Mouse (Mus musculus) limb, embryonic 12.5 days (tissue): ENCODE measurements around the gene Slc41a2. TPM values are rescaled to one million over a fixed set of nuclear protein-coding genes. Genes with fewer than 3 reads are reported as not detected.
"Not testable (repeated sequence)": the region's sequence is repeated elsewhere in the genome, so short reads cannot be mapped to it uniquely, and the experiment has no call there.

Source experiments
- ATAC-seq: fragments of 200-750 bp; cut with Nextera tagmentation; 2 replicates; pipeline ENCODE4 v1.8.0; 2017; ENCODE audit warnings: low read depth, moderate TSS enrichment; ENCODE audit not compliant: insufficient number of reproducible peaks, insufficient read depth, low FRiP score, low TSS enrichment
- H3K27ac ChIP-seq: fragments of 300-500 bp; sonication (generic); 2 replicates; pipeline ENCODE4 v1.5.1; 2016; ENCODE audit warnings: mild to moderate bottlenecking, moderate library complexity
- H3K27me3 ChIP-seq: fragments of 300-500 bp; sonication (generic); 2 replicates; pipeline ENCODE4 v1.6.1; 2016; ENCODE audit warnings: mild to moderate bottlenecking, moderate library complexity
- H3K36me3 ChIP-seq: fragments of 300-500 bp; sonication (generic); 2 replicates; pipeline ENCODE4 v1.6.1; 2016; ENCODE audit warnings: mild to moderate bottlenecking, moderate library complexity
- H3K4me1 ChIP-seq: fragments of 300-500 bp; sonication (generic); replicated peaks from 2 replicates; pipeline ENCODE4 v1.6.1; 2016
- H3K4me2 ChIP-seq: fragments of 300-500 bp; sonication (generic); 2 replicates; pipeline ENCODE4 v1.6.1; 2016; ENCODE audit warnings: mild to moderate bottlenecking, moderate library complexity
- H3K4me3 ChIP-seq: fragments of 300-500 bp; sonication (generic); replicated peaks from 2 replicates; pipeline ENCODE4 v1.5.1; 2016; ENCODE audit warnings: mild to moderate bottlenecking
- H3K9ac ChIP-seq: fragments of 300-500 bp; sonication (generic); replicated peaks from 2 replicates; pipeline ENCODE4 v1.6.1; 2016; ENCODE audit warnings: mild to moderate bottlenecking, moderate library complexity
- H3K9me3 ChIP-seq: fragments of 300-500 bp; sonication (generic); 2 replicates; pipeline ENCODE4 v1.6.1; 2016; ENCODE audit warnings: mild to moderate bottlenecking, moderate library complexity
- WGBS: fragments of 180-500 bp; shearing (Covaris S2); methylation state at CpG from one replicate; pipeline ENCODE4 v1.1.7; 2016; 5-methylcytosine and 5-hydroxymethylcytosine counted together
- polyA plus RNA-seq: library from polyadenylated mRNA; unstranded; fragments of >200 nt; fragmentation: Nextera tagmentation; extraction: Ambion mirVana; gene quantifications from 2 replicates; pipeline ENCODE4 v1.2.1, GENCODE M21; 2016

Slc41a2 gene
- polyA plus RNA-seq, 1 experiment from 2014 or later = 0.44 TPM

GRCm38 (mm10) chr10:83374045-83374656 lies 36.5 kb upstream of the Slc41a2 start:
- Histone ChIP-seq H3K36me3 (peaks cover 51% of the 10 kb centered on the region), H3K27ac (no peak overlapping the region), H3K9ac (no peak overlapping the region), H3K27me3 (no peaks in the 10 kb centered on the region), H3K4me2 (no peak overlapping the region), H3K9me3 (no peaks in the 10 kb centered on the region), H3K4me3 (no peak overlapping the region), H3K4me1 (no peaks in the 10 kb centered on the region)
- ATAC-seq = no peak
- 90% methylated on average over 3 of the region's 3 CpGs for WGBS

- no peak overlapping the region for H3K9ac ChIP-seq
- H3K4me3 ChIP-seq = no peak overlapping the region
- no peak overlapping the region for H3K4me2 ChIP-seq
- no peaks in the 10 kb centered on the region for H3K27me3 ChIP-seq
- ATAC-seq = no peak
- peaks cover 84% of the 10 kb centered on the region for H3K36me3 ChIP-seq
- H3K27ac ChIP-seq = no peak overlapping the region
- H3K4me1 ChIP-seq = no peaks in the 10 kb centered on the region; the same call in 1 of the 2 replicates
- H3K9me3 ChIP-seq = no peaks in the 10 kb centered on the region
- WGBS = 52% methylated on average over 5 of the region's 5 CpGs
Observed at GRCm38 (mm10) chr10:83368918-83369317, 31.2 kb upstream of the Slc41a2 start.

- no peak overlapping the region for H3K9ac ChIP-seq
- peaks cover 60% of the 10 kb centered on the region for H3K36me3 ChIP-seq
- no peaks in the 10 kb centered on the region for H3K27me3 ChIP-seq
- no peak for ATAC-seq
- no peak overlapping the region for H3K4me3 ChIP-seq
- 90% methylated on average over 8 of the region's 8 CpGs for WGBS
- H3K9me3 ChIP-seq = no peaks in the 10 kb centered on the region
- no peak overlapping the region for H3K4me2 ChIP-seq
- no peak overlapping the region for H3K27ac ChIP-seq
- peaks cover 9% of the 10 kb centered on the region for H3K4me1 ChIP-seq
Observed at GRCm38 (mm10) chr10:83363451-83363850, 25.8 kb upstream of the Slc41a2 start.

GRCm38 (mm10) chr10:83361643-83362382 lies 24.1 kb upstream of the Slc41a2 start:
- Histone ChIP-seq H3K27ac (no peak overlapping the region), H3K4me3 (peak overlapping the region; percentile 95; the same call in 1 of the 2 replicates), H3K4me2 (peak overlapping the region; percentile 69), H3K36me3 (peaks cover 44% of the 10 kb centered on the region), H3K9ac (no peak overlapping the region), H3K27me3 (no peaks in the 10 kb centered on the region), H3K4me1 (peaks cover 9% of the 10 kb centered on the region), H3K9me3 (no peaks in the 10 kb centered on the region)
- 61% methylated on average over 5 of the region's 5 CpGs for WGBS
- ATAC-seq = no peak

GRCm38 (mm10) chr10:83360356-83360755 lies 22.7 kb upstream of the Slc41a2 start:
- Histone ChIP-seq H3K36me3 (peaks cover 29% of the 10 kb centered on the region), H3K4me3 (peak overlapping the region; percentile 95), H3K27ac (peak overlapping the region; percentile 78), H3K27me3 (no peaks in the 10 kb centered on the region), H3K9ac (peak overlapping the region; percentile 88), H3K4me1 (peaks cover 9% of the 10 kb centered on the region), H3K4me2 (peak overlapping the region; percentile 69), H3K9me3 (no peaks in the 10 kb centered on the region)
- under 1% methylated on average over 38 of the region's 40 CpGs for WGBS
- ATAC-seq = peak; percentile 65

GRCm38 (mm10) chr10:83359956-83360355 lies 22.3 kb upstream of the Slc41a2 start, which contains the start of gene D10Wsu102e:
Gene D10Wsu102e (plus strand): TSS chr10:83360221.
- H3K27ac ChIP-seq = peak within 1 kb of the TSS; percentile 78
- peaks cover 9% of the 10 kb centered on the region for H3K4me1 ChIP-seq
- H3K4me3 ChIP-seq = peak within 1 kb of the TSS; percentile 95
- H3K36me3 ChIP-seq = peaks cover 25% of the 10 kb centered on the region
- H3K9me3 ChIP-seq = no peaks in the 10 kb centered on the region
- ATAC-seq = peak; percentile 97
- under 1% methylated on average over 30 of the region's 30 CpGs for WGBS
- peak within 1 kb of the TSS; percentile 69 for H3K4me2 ChIP-seq
- no peaks in the 10 kb centered on the region for H3K27me3 ChIP-seq
- peak within 1 kb of the TSS; percentile 88 for H3K9ac ChIP-seq

- WGBS = 75% methylated on average over 4 of the region's 4 CpGs
- H3K9ac ChIP-seq = no peak overlapping the region
- peaks cover 9% of the 10 kb centered on the region for H3K4me1 ChIP-seq
- peak overlapping the region; percentile 69 for H3K4me2 ChIP-seq
- peak overlapping the region; percentile 95 for H3K4me3 ChIP-seq
- H3K27ac ChIP-seq = 0 out of 2 replicates have a peak overlapping the region, but pooled peaks have one; percentile 24
- H3K36me3 ChIP-seq = peaks cover 20% of the 10 kb centered on the region
- H3K27me3 ChIP-seq = no peaks in the 10 kb centered on the region
- no peak for ATAC-seq
- no peaks in the 10 kb centered on the region for H3K9me3 ChIP-seq
Observed at GRCm38 (mm10) chr10:83359451-83359850, 21.8 kb upstream of the Slc41a2 start.

GRCm38 (mm10) chr10:83356416-83356815 lies 18.7 kb upstream of the Slc41a2 start:
- ATAC-seq = no peak
- H3K9ac ChIP-seq = no peak overlapping the region
- no peak overlapping the region for H3K4me3 ChIP-seq
- no peak overlapping the region for H3K4me2 ChIP-seq
- no peaks in the 10 kb centered on the region for H3K9me3 ChIP-seq
- H3K27me3 ChIP-seq = no peaks in the 10 kb centered on the region
- H3K27ac ChIP-seq = no peak overlapping the region
- H3K36me3 ChIP-seq = no peaks in the 10 kb centered on the region
- peaks cover 8% of the 10 kb centered on the region for H3K4me1 ChIP-seq
- WGBS = 79% methylated on average over 12 of the region's 12 CpGs

GRCm38 (mm10) chr10:83354333-83354719 lies 16.6 kb upstream of the Slc41a2 start:
- no peaks in the 10 kb centered on the region for H3K27me3 ChIP-seq
- no peak overlapping the region for H3K4me3 ChIP-seq
- 78% methylated on average over 8 of the region's 8 CpGs for WGBS
- H3K27ac ChIP-seq = no peak overlapping the region
- H3K9ac ChIP-seq = no peak overlapping the region
- ATAC-seq = no peak
- H3K36me3 ChIP-seq = no peaks in the 10 kb centered on the region
- H3K9me3 ChIP-seq = no peaks in the 10 kb centered on the region
- 0 out of 2 replicates have a peak, but pooled peaks cover 2% of the 10 kb centered on the region for H3K4me1 ChIP-seq
- no peak overlapping the region for H3K4me2 ChIP-seq

- Histone ChIP-seq H3K27me3 (no peaks in the 10 kb centered on the region), H3K9ac (no peak overlapping the region), H3K4me2 (no peak overlapping the region), H3K4me3 (no peak overlapping the region), H3K27ac (no peak overlapping the region), H3K4me1 (0 out of 2 replicates have a peak, but pooled peaks cover 2% of the 10 kb centered on the region), H3K36me3 (no peaks in the 10 kb centered on the region), H3K9me3 (no peaks in the 10 kb centered on the region)
- WGBS = 56% methylated on average over 14 of the region's 14 CpGs
- no peak for ATAC-seq
Observed at GRCm38 (mm10) chr10:83353680-83354332, 16.1 kb upstream of the Slc41a2 start.

- not testable (repeated sequence) for H3K9me3 ChIP-seq, H3K27ac ChIP-seq, H3K9ac ChIP-seq, H3K27me3 ChIP-seq, H3K36me3 ChIP-seq, H3K4me1 ChIP-seq, H3K4me2 ChIP-seq, H3K4me3 ChIP-seq, ATAC-seq
- WGBS = 85% methylated on average over 4 of the region's 4 CpGs
Observed at GRCm38 (mm10) chr10:83351779-83352178, 14.1 kb upstream of the Slc41a2 start.
